Mouse (Mus musculus) gastrocnemius, postnatal 4 days (tissue): ENCODE measurements around the gene Gm10670. TPM values are rescaled to one million over a fixed set of nuclear protein-coding genes. Genes with fewer than 3 reads are reported as not detected.
"Not testable (repeated sequence)": the region's sequence is repeated elsewhere in the genome, so short reads cannot be mapped to it uniquely, and the experiment has no call there.

ENCODE experiments used
- DNase-seq, 2 experiments: peaks; one replicate each; pipeline ENCODE4 v3.0.0; 2021 to 2022; ENCODE audit warnings: low spot score in 2 of 2, mixed read lengths in 2 of 2
- long read RNA-seq, 2 experiments: library from polyadenylated mRNA; stranded (forward); transcript quantifications; one replicate each; pipeline ENCODE4 v2.0.0; 2021
- total RNA-seq, 2 experiments: library from RNA; stranded (reverse); gene quantifications; 2 replicates each; pipeline ENCODE4 v1.2.3; 2021

Gene Gm10670
- total RNA-seq = not detected
- long read RNA-seq, experiment 1 = 0 reads
- long read RNA-seq, experiment 2 = 0 reads

GRCm38 (mm10) chr7:20474825-20475224 lies at the start of gene Gm10670:
Gene Gm10670, minus strand, starts transcription at chr7:20474925.
- not testable (repeated sequence) for DNase-seq

- not testable (repeated sequence) for DNase-seq
Observed at GRCm38 (mm10) chr7:20510434-20510833, 35.7 kb upstream of the Gm10670 start, which contains the start of gene Vmn1r103. Gene Vmn1r103, minus strand, starts transcription at chr7:20510534.

- DNase-seq = not testable (repeated sequence)
Observed at GRCm38 (mm10) chr7:20442493-20442892, 32.2 kb downstream of the Gm10670 start, which contains the start of gene Vmn1r101. Gene Vmn1r101, minus strand, starts transcription at chr7:20442593.

Other genes starting within 250 kb of the Gm10670 start
- gene Gm4498, start 241.1 kb downstream of the Gm10670 start, total RNA-seq = not detected
- gene Gm5890, start 212.1 kb downstream of the Gm10670 start, total RNA-seq = not detected
- gene Gm4133, start 140.9 kb downstream of the Gm10670 start, total RNA-seq = not detected
- gene Gm5728, start 99.5 kb downstream of the Gm10670 start, total RNA-seq = not detected
- gene Vmn1r100, start 57.0 kb downstream of the Gm10670 start, total RNA-seq = not detected
- gene Vmn1r101, start 32.3 kb downstream of the Gm10670 start, total RNA-seq = not detected
- not detected for gene Vmn1r103, start 35.6 kb upstream of the Gm10670 start, total RNA-seq
- not detected for gene Vmn1r104, start 58.9 kb upstream of the Gm10670 start, total RNA-seq
- not detected for gene Gm5726, start 70.8 kb upstream of the Gm10670 start, total RNA-seq
- not detected for gene Gm4141, start 101.3 kb upstream of the Gm10670 start, total RNA-seq
- not detected for gene Gm4513, start 124.1 kb upstream of the Gm10670 start, total RNA-seq
- gene Vmn1r107, start 194.0 kb upstream of the Gm10670 start, total RNA-seq = not detected
- not detected for gene Vmn1r111, start 228.3 kb upstream of the Gm10670 start, total RNA-seq